Comparison of ENCODE assay signal across 15 mouse cellular contexts in genomic region chr1:51272583-51273201, GRCm38 (mm10). TPM values are rescaled to one million over a fixed set of nuclear protein-coding genes. Genes with fewer than 3 reads are reported as not detected.
DNase-seq lines count a peak whose midpoint lies in the region; ATAC-seq and TF ChIP-seq lines count a peak whose summit lies in the region.
"Had no signal": no experiment of that assay in that cellular context is flagged by ENCODE, and none has a peak within 500 bp of the region (broad histone marks: within the 10 kb centered on the region; RNA-seq: fewer than 3 reads in every experiment).

No protein-coding gene starts in this region.

- no peak overlapping the region for H3K4me2 ChIP-seq in kidney, embryonic 16.5 days (replicated peaks; ENCODE audit: low read depth, low read length)
- no peak overlapping the region for H3K4me2 ChIP-seq in lung, postnatal 0 days (replicated peaks; ENCODE audit: low read depth, low read length)
- H3K4me2 ChIP-seq: limb, embryonic 15.5 days; midbrain, embryonic 13.5 days had no signal

- H3K36me3 ChIP-seq in kidney, adult 2 months (ENCODE audit: control insufficient read depth, insufficient read depth, low read length): no peaks in the 10 kb centered on the region
- H3K36me3 ChIP-seq in kidney, embryonic 16.5 days (ENCODE audit: insufficient read depth, low read length): no peaks in the 10 kb centered on the region
- H3K36me3 ChIP-seq in lung, postnatal 0 days (ENCODE audit: insufficient read depth, low read length): no peaks in the 10 kb centered on the region
- H3K36me3 ChIP-seq: limb, embryonic 15.5 days; midbrain, embryonic 13.5 days had no signal

- H3K4me3 ChIP-seq in kidney, adult 2 months (ENCODE audit: insufficient read depth, low read depth, low read length): no peak overlapping the region
- no peak overlapping the region for H3K4me3 ChIP-seq in kidney, embryonic 16.5 days (ENCODE audit: low read length)
- no peak overlapping the region for H3K4me3 ChIP-seq in lung, postnatal 0 days (ENCODE audit: low read depth, low read length)
- no peak overlapping the region for H3K4me3 ChIP-seq in brown adipose tissue, adult 24 weeks (ENCODE audit: insufficient read depth, low read depth, low read length)
- H3K4me3 ChIP-seq: limb, embryonic 15.5 days; midbrain, embryonic 13.5 days; myocyte had no signal

- no peaks in the 10 kb centered on the region for H3K9me3 ChIP-seq in kidney, embryonic 16.5 days (ENCODE audit: low read length)
- no peaks in the 10 kb centered on the region for H3K9me3 ChIP-seq in lung, postnatal 0 days (ENCODE audit: low read length)
- H3K9me3 ChIP-seq: limb, embryonic 15.5 days; midbrain, embryonic 13.5 days had no signal

- TF ChIP-seq EP300 in lung, postnatal 0 days (IDR thresholded peaks at IDR 0.05): no peak

- no peak for TF ChIP-seq CTCF in kidney, adult 2 months (conservative IDR thresholded peaks at IDR 0.05; ENCODE audit: insufficient read depth, insufficient read length, low read depth, low read length)
- no peak for TF ChIP-seq CTCF in lung, postnatal 0 days (IDR thresholded peaks at IDR 0.05)

- WGBS in kidney, adult 2 months: 44% methylated on average over 4 of the region's 4 CpGs
- whole genome bisulfite sequencing in kidney, embryonic 16.5 days: 58% methylated on average over 4 of the region's 4 CpGs
- WGBS in lung, postnatal 0 days: 43% methylated on average over 4 of the region's 4 CpGs

- no peak for ATAC-seq in kidney, embryonic 16.5 days (ENCODE audit: low FRiP score, low TSS enrichment)
- ATAC-seq in lung, postnatal 0 days: no peak

- no peak overlapping the region for H3K27ac ChIP-seq in kidney, adult 2 months (ENCODE audit: insufficient read depth, low read depth, low read length)
- H3K27ac ChIP-seq in kidney, embryonic 16.5 days (ENCODE audit: low read length): no peak overlapping the region
- H3K27ac ChIP-seq in lung, postnatal 0 days (ENCODE audit: low read length): 0 out of 2 replicates have a peak overlapping the region, but pooled peaks have one; percentile 26
- peak overlapping the region; percentile 70 for H3K27ac ChIP-seq in brown adipose tissue, adult 24 weeks (replicated peaks; ENCODE audit: low read depth, low read length)
- H3K27ac ChIP-seq: limb, embryonic 15.5 days; midbrain, embryonic 13.5 days had no signal

- no peak overlapping the region for H3K9ac ChIP-seq in kidney, embryonic 16.5 days (replicated peaks; ENCODE audit: low read length)
- no peak overlapping the region for H3K9ac ChIP-seq in lung, postnatal 0 days (replicated peaks; ENCODE audit: low read depth)
- H3K9ac ChIP-seq: limb, embryonic 15.5 days; midbrain, embryonic 13.5 days had no signal

- no peaks in the 10 kb centered on the region for H3K4me1 ChIP-seq in kidney, adult 2 months (ENCODE audit: control insufficient read depth, insufficient read depth, low read length)
- no peaks in the 10 kb centered on the region for H3K4me1 ChIP-seq in kidney, embryonic 16.5 days (ENCODE audit: insufficient read depth, low read length)
- peaks cover 22% of the 10 kb centered on the region for H3K4me1 ChIP-seq in lung, postnatal 0 days (ENCODE audit: insufficient read depth, low read depth, low read length)
- H3K4me1 ChIP-seq in brown adipose tissue, adult 24 weeks (ENCODE audit: control insufficient read depth, insufficient read depth, insufficient read length, low read length): peaks cover 34% of the 10 kb centered on the region
- H3K4me1 ChIP-seq: limb, embryonic 15.5 days had no signal

- H3K27me3 ChIP-seq in kidney, adult 2 months (replicated peaks; ENCODE audit: control insufficient read depth, insufficient read depth, low read length): no peaks in the 10 kb centered on the region
- H3K27me3 ChIP-seq in kidney, embryonic 16.5 days (ENCODE audit: insufficient read depth, low read length): no peaks in the 10 kb centered on the region
- no peaks in the 10 kb centered on the region for H3K27me3 ChIP-seq in lung, postnatal 0 days (replicated peaks; ENCODE audit: insufficient read depth, low read length)
- H3K27me3 ChIP-seq: limb, embryonic 15.5 days; midbrain, embryonic 13.5 days had no signal

- no peak for TF ChIP-seq POLR2A in kidney, adult 2 months (IDR thresholded peaks at IDR 0.05; ENCODE audit: low read depth, low read length)

- peak; percentile 52 for DNase-seq in heart, adult 11 months
- DNase-seq in heart, adult 9 months (ENCODE audit: low spot score in 2 of 2): no peak
- peak; percentile 76 for DNase-seq in kidney, adult 2 months
- DNase-seq in lung, postnatal 0 days (ENCODE audit: low spot score): peak; percentile 32
- no peak for DNase-seq in lung, postnatal 25 days (ENCODE audit: low spot score)
- DNase-seq in frontal cortex, postnatal 10 days (ENCODE audit: low spot score in 2 of 2): no peak
- DNase-seq: cerebellum, adult 9-11 months; lung, adult 18-20 months; right cerebral cortex, adult 18-20 months; thymus, adult 18-20 months had no signal

RNA-seq across cellular contexts. Expression of gene Cavin2, which starts 16.2 kb away (rescaled TPM):
- polyA plus RNA-seq in kidney, adult 2 months (2012; rRNA removed): 20.9 TPM in 2 replicates
- 34.4 and 39.5 TPM in 2 replicates for polyA plus RNA-seq in kidney, embryonic 16.5 days (2015; fragmentation: Nextera tagmentation; extraction: Ambion mirVana)
- polyA plus RNA-seq in lung, postnatal 0 days (2015; fragmentation: Nextera tagmentation; extraction: Ambion mirVana): 353 and 401 TPM in 2 replicates
- polyA plus RNA-seq in brown adipose tissue, adult 24 weeks (2012; ENCODE audit: insufficient read depth, insufficient read length, missing spikeins): 104 and 140 TPM in 2 replicates

Comparison
In these comparisons a context has a peak if more than half of its experiments do, and no peak if none do; other contexts are left out.
1. DNase-seq: peak in heart, adult 11 months (single experiment), kidney, adult 2 months (single experiment) and lung, postnatal 0 days (single experiment); none in heart, adult 9 months (0 of 2), lung, postnatal 25 days (single experiment) and frontal cortex, postnatal 10 days (0 of 2).
2. H3K27ac ChIP-seq: peak in lung, postnatal 0 days (single experiment) and brown adipose tissue, adult 24 weeks (single experiment); none in kidney, adult 2 months (single experiment) and kidney, embryonic 16.5 days (single experiment).